22 mouse cellular contexts compared by ENCODE assay signal in the genomic region with DNA sequence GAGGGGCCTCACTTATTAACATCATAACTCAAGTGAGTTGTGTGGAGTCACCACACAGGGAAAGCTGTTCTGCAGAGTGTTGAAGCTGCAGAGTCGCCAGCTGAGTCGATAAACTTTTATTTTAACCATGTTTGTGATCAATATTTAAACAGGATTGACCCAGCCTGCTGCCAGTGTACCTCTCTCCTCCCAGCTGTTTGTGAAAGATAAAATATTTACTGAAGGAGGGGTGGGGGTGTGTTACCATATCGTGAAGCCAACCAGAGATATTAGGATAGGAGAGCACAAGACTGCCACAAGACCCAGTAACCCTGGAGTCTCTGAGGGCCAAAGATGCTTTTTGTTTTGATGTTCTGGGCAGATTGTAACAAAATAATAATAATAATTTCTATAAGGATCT.
DNase-seq lines count a peak whose midpoint lies in the region; ATAC-seq lines count a peak whose summit lies in the region.
"Had no signal": no experiment of that assay in that cellular context is flagged by ENCODE, and none has a peak within 500 bp of the region (broad histone marks: within the 10 kb centered on the region; RNA-seq: fewer than 3 reads in every experiment).

No protein-coding gene starts in this region.

- H3K4me3 ChIP-seq in intestine, embryonic 16.5 days (ENCODE audit: low read length): no peak overlapping the region
- H3K4me3 ChIP-seq in intestine, embryonic 15.5 days (replicated peaks): no peak overlapping the region
- no peak overlapping the region for H3K4me3 ChIP-seq in liver, embryonic 13.5 days (replicated peaks)
- H3K4me3 ChIP-seq in stomach, embryonic 16.5 days (replicated peaks; ENCODE audit: low read length): no peak overlapping the region
- no peak overlapping the region for H3K4me3 ChIP-seq in forebrain, embryonic 11.5 days (ENCODE audit: low read depth, low read length)
- H3K4me3 ChIP-seq: embryonic facial prominence, embryonic 12.5 days; erythroblast, embryonic 14.5 days; heart, embryonic 10.5 days; hindbrain, embryonic 15.5 days; left cerebral cortex, adult 2 months; midbrain, embryonic 10.5 days had no signal

- ATAC-seq in intestine, embryonic 16.5 days: peak; percentile 63
- ATAC-seq in intestine, embryonic 15.5 days: no peak
- peak; percentile 57 for ATAC-seq in erythroid progenitor cell, adult 5-6 weeks (replicated peaks; ENCODE audit: low FRiP score, poor library complexity, severe bottlenecking)
- peak; percentile 96 for ATAC-seq in liver, embryonic 13.5 days (ENCODE audit: low read depth)
- ATAC-seq in stomach, embryonic 16.5 days (ENCODE audit: insufficient read depth, low FRiP score): peak; percentile 40; the same call in 1 of the 2 replicates
- ATAC-seq in forebrain, embryonic 11.5 days (replicated peaks; ENCODE audit: low FRiP score): no peak
- ATAC-seq: forebrain, embryonic 14.5 days had no signal

- H3K36me3 ChIP-seq in intestine, embryonic 16.5 days (ENCODE audit: control insufficient read depth, insufficient read depth, low read length): no peaks in the 10 kb centered on the region
- no peaks in the 10 kb centered on the region for H3K36me3 ChIP-seq in intestine, embryonic 15.5 days
- no peaks in the 10 kb centered on the region for H3K36me3 ChIP-seq in liver, embryonic 13.5 days
- H3K36me3 ChIP-seq in stomach, embryonic 16.5 days (ENCODE audit: control insufficient read depth, insufficient read depth, low read length): no peaks in the 10 kb centered on the region
- no peaks in the 10 kb centered on the region for H3K36me3 ChIP-seq in forebrain, embryonic 11.5 days (ENCODE audit: control insufficient read depth, insufficient read depth, low read length)
- H3K36me3 ChIP-seq: embryonic facial prominence, embryonic 12.5 days; heart, embryonic 10.5 days; hindbrain, embryonic 15.5 days; midbrain, embryonic 10.5 days had no signal

- no peaks in the 10 kb centered on the region for H3K9me3 ChIP-seq in intestine, embryonic 16.5 days (ENCODE audit: control insufficient read depth, low read length)
- no peaks in the 10 kb centered on the region for H3K9me3 ChIP-seq in intestine, embryonic 15.5 days
- H3K9me3 ChIP-seq in liver, embryonic 13.5 days (replicated peaks): no peaks in the 10 kb centered on the region
- H3K9me3 ChIP-seq in stomach, embryonic 16.5 days (replicated peaks; ENCODE audit: control insufficient read depth, low read length): no peaks in the 10 kb centered on the region
- H3K9me3 ChIP-seq in forebrain, embryonic 11.5 days (ENCODE audit: control insufficient read depth, low read length): no peaks in the 10 kb centered on the region
- H3K9me3 ChIP-seq: embryonic facial prominence, embryonic 12.5 days; heart, embryonic 10.5 days; hindbrain, embryonic 15.5 days; midbrain, embryonic 10.5 days had no signal

- H3K4me2 ChIP-seq in intestine, embryonic 16.5 days (ENCODE audit: low read depth, low read length): no peak overlapping the region
- H3K4me2 ChIP-seq in intestine, embryonic 15.5 days (replicated peaks): no peak overlapping the region
- peak overlapping the region; percentile 28 for H3K4me2 ChIP-seq in liver, embryonic 13.5 days
- H3K4me2 ChIP-seq in stomach, embryonic 16.5 days (ENCODE audit: low read depth, low read length): no peak overlapping the region
- no peak overlapping the region for H3K4me2 ChIP-seq in forebrain, embryonic 11.5 days (ENCODE audit: low read depth, low read length, severe bottlenecking)
- H3K4me2 ChIP-seq: embryonic facial prominence, embryonic 12.5 days; hindbrain, embryonic 15.5 days had no signal

- no peaks in the 10 kb centered on the region for H3K4me1 ChIP-seq in intestine, embryonic 16.5 days (ENCODE audit: control insufficient read depth, insufficient read depth, low read length)
- H3K4me1 ChIP-seq in intestine, embryonic 15.5 days (replicated peaks): 0 out of 2 replicates have a peak, but pooled peaks cover 2% of the 10 kb centered on the region
- peaks cover 30% of the 10 kb centered on the region for H3K4me1 ChIP-seq in liver, embryonic 13.5 days (replicated peaks)
- no peaks in the 10 kb centered on the region for H3K4me1 ChIP-seq in stomach, embryonic 16.5 days (ENCODE audit: control insufficient read depth, insufficient read depth, low read length)
- 0 out of 2 replicates have a peak, but pooled peaks cover 2% of the 10 kb centered on the region for H3K4me1 ChIP-seq in forebrain, embryonic 11.5 days (replicated peaks; ENCODE audit: control insufficient read depth, insufficient read depth, low read length)
- H3K4me1 ChIP-seq: heart, embryonic 10.5 days; hindbrain, embryonic 15.5 days had no signal

- no peak overlapping the region for H3K9ac ChIP-seq in intestine, embryonic 16.5 days (ENCODE audit: low read depth, low read length)
- H3K9ac ChIP-seq in intestine, embryonic 15.5 days: no peak overlapping the region
- no peak overlapping the region for H3K9ac ChIP-seq in liver, embryonic 13.5 days
- H3K9ac ChIP-seq in stomach, embryonic 16.5 days (ENCODE audit: low read length): no peak overlapping the region
- H3K9ac ChIP-seq in forebrain, embryonic 11.5 days (ENCODE audit: low read length): no peak overlapping the region
- H3K9ac ChIP-seq: embryonic facial prominence, embryonic 12.5 days; hindbrain, embryonic 15.5 days had no signal

- 47% methylated on average over 3 of the region's 3 CpGs for WGBS in intestine, embryonic 16.5 days
- WGBS in intestine, embryonic 15.5 days: 41% methylated on average over 3 of the region's 3 CpGs
- WGBS in liver, embryonic 13.5 days (ENCODE audit: insufficient replicate concordance): 45% methylated on average over 3 of the region's 3 CpGs
- 44% methylated on average over 3 of the region's 3 CpGs for whole genome bisulfite sequencing in stomach, embryonic 16.5 days
- 90% methylated on average over 3 of the region's 3 CpGs for WGBS in forebrain, embryonic 11.5 days

- H3K27ac ChIP-seq in intestine, embryonic 16.5 days (ENCODE audit: low read length): no peak overlapping the region
- no peak overlapping the region for H3K27ac ChIP-seq in intestine, embryonic 15.5 days
- H3K27ac ChIP-seq in liver, embryonic 13.5 days: peak overlapping the region; percentile 76
- H3K27ac ChIP-seq in stomach, embryonic 16.5 days (ENCODE audit: low read length): no peak overlapping the region
- no peak overlapping the region for H3K27ac ChIP-seq in forebrain, embryonic 11.5 days (ENCODE audit: low read depth, low read length)
- H3K27ac ChIP-seq: embryonic facial prominence, embryonic 12.5 days; heart, embryonic 10.5 days; hindbrain, embryonic 15.5 days; left cerebral cortex, adult 2 months; midbrain, embryonic 10.5 days had no signal

- H3K27me3 ChIP-seq in intestine, embryonic 16.5 days (replicated peaks; ENCODE audit: control insufficient read depth, insufficient read depth, low read length): no peaks in the 10 kb centered on the region
- H3K27me3 ChIP-seq in intestine, embryonic 15.5 days (replicated peaks): no peaks in the 10 kb centered on the region
- no peaks in the 10 kb centered on the region for H3K27me3 ChIP-seq in liver, embryonic 13.5 days
- H3K27me3 ChIP-seq in stomach, embryonic 16.5 days (ENCODE audit: control insufficient read depth, insufficient read depth, low read length): no peaks in the 10 kb centered on the region
- no peaks in the 10 kb centered on the region for H3K27me3 ChIP-seq in forebrain, embryonic 11.5 days (ENCODE audit: control insufficient read depth, insufficient read depth, low read length)
- H3K27me3 ChIP-seq: embryonic facial prominence, embryonic 12.5 days; hindbrain, embryonic 15.5 days had no signal

- DNase-seq in liver, embryonic 13.5 days: peak; percentile 6
- DNase-seq in kidney, adult 9 months: no peak
- DNase-seq in forebrain, embryonic 11.5 days (ENCODE audit: low spot score): no peak
- DNase-seq: adrenal gland, postnatal 25 days; cerebellum, adult 11 months; cerebellum, postnatal 10 days; heart, postnatal 4 days; kidney, adult 11 months; lung, adult 18-20 months; lung, postnatal 10 days; thymus, postnatal 36 days had no signal

Comparison
In these comparisons a context has a peak if more than half of its experiments do, and no peak if none do; other contexts are left out.
1. ATAC-seq: peak in intestine, embryonic 16.5 days (single experiment), erythroid progenitor cell, adult 5-6 weeks (single experiment), liver, embryonic 13.5 days (single experiment) and stomach, embryonic 16.5 days (single experiment); none in intestine, embryonic 15.5 days (single experiment) and forebrain, embryonic 11.5 days (single experiment).